ENCODE assay signal across 18 mouse cellular contexts in the genomic region with DNA sequence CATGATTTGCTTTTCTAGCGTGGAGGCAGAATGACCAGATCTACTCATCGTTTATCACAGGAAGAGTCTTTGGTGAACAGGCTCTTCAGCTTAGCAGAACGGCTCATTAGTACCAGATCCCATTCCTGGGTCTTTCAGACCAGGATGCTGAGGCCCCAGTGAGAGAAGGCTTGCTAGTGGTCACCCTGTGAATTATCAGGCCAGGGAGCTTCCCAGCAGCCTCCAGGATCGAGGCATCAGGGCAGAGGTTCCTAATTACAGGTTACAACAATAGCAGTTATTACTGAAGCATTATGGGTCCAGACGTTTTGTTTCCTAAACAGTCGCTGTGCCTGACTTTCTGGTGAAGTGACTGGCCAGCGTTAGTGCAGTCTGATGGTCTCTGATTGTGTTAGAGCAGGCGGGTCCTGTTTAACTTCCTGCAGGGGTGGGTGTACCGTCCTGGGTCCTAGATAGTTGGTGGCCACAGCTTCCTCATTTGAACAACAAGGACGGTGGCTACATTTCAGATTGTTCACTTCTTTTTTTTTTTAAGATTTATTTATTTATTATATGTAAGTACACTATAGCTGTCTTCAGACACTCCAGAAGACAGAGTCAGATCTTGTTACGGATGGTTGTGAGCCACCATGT.
A peak's percentile ranks its signal among the peaks of the same experiment; 100 is the strongest.
DNase-seq lines count a peak whose midpoint lies in the region; ATAC-seq lines count a peak whose summit lies in the region.
"Had no signal": no experiment of that assay in that cellular context is flagged by ENCODE, and none has a peak within 500 bp of the region (broad histone marks: within the 10 kb centered on the region; RNA-seq: fewer than 3 reads in every experiment).

No protein-coding gene starts in this region.

- peak; percentile 35; the same call in 1 of the 2 replicates for ATAC-seq in monocyte, adult 5-6 weeks (replicated peaks; ENCODE audit: insufficient number of reproducible peaks, low FRiP score, low TSS enrichment, poor library complexity, severe bottlenecking)
- ATAC-seq: forebrain, postnatal 0 days; liver, postnatal 0 days; midbrain, embryonic 16.5 days; Patski had no signal

- DNase-seq in lung, postnatal 36 days, result peak; percentile 18
- no peak for DNase-seq in lung, postnatal 4 days
- peak; percentile 13 for DNase-seq in c-Kit-positive CD71-negative TER-119-negative erythroid progenitor cells, embryonic 14.5 days (ENCODE audit: low read depth)
- DNase-seq in urinary bladder, postnatal 4 days (ENCODE audit: low spot score in 2 of 2), result no peak
- no peak for DNase-seq in layer of hippocampus, postnatal 36 days
- no peak for DNase-seq in layer of hippocampus, adult 11-12 months (ENCODE audit: low spot score)
- DNase-seq: adrenal gland, postnatal 36 days; cerebellum, adult 11 months; cerebellum, adult 9-11 months; forebrain, postnatal 0 days; gastrocnemius, postnatal 36 days; kidney, adult 18-20 months; kidney, postnatal 10 days; liver, postnatal 0 days; lung, postnatal 14 days had no signal

Comparison
In these comparisons a context has a peak if more than half of its experiments do, and no peak if none do; other contexts are left out.
1. DNase-seq: peak in lung, postnatal 36 days (single experiment) and c-Kit-positive CD71-negative TER-119-negative erythroid progenitor cells, embryonic 14.5 days (single experiment); none in lung, postnatal 4 days (0 of 2), urinary bladder, postnatal 4 days (0 of 2), layer of hippocampus, postnatal 36 days (0 of 2) and layer of hippocampus, adult 11-12 months (single experiment).